ENCODE assay signal across 9 mouse cellular contexts in genomic region chr11:74402126-74402525, GRCm38 (mm10). TPM values are rescaled to one million over a fixed set of nuclear protein-coding genes. Genes with fewer than 3 reads are reported as not detected.
DNase-seq lines count a peak whose midpoint lies in the region; TF ChIP-seq lines count a peak whose summit lies in the region.
"Had no signal": no experiment of that assay in that cellular context is flagged by ENCODE, and none has a peak within 500 bp of the region (broad histone marks: within the 10 kb centered on the region; RNA-seq: fewer than 3 reads in every experiment).

No protein-coding gene starts in this region.

- DNase-seq in embryo, embryonic 10 days (ENCODE audit: low spot score), result peak; percentile 59
- DNase-seq in embryo, embryonic 9.5 days (ENCODE audit: extremely low spot score), result no peak
- no peak for DNase-seq in layer of hippocampus, adult 2 months (ENCODE audit: low spot score in 2 of 2)
- DNase-seq in layer of hippocampus, adult 9-11 months, result no peak
- DNase-seq in adipocyte (ENCODE audit: low spot score), result peak; percentile 44
- DNase-seq in retina, postnatal 1 day, result peak; percentile 55
- no peak for DNase-seq in left cerebral cortex, adult 18-20 months (ENCODE audit: low spot score in 2 of 2)
- DNase-seq in spleen, adult 12 weeks (ENCODE audit: low spot score), result no peak

- H3K4me3 ChIP-seq in layer of hippocampus, adult 2 months, result no peak overlapping the region

- TF ChIP-seq CTCF in layer of hippocampus, adult 2 months (conservative IDR thresholded peaks at IDR 0.05), result peak; percentile 71

- H3K27ac ChIP-seq in layer of hippocampus, adult 2 months, result no peak overlapping the region
- H3K27ac ChIP-seq: macrophage had no signal

RNA-seq across cellular contexts. Expression of gene Olfr412, which starts 40.3 kb away (rescaled TPM):
- total RNA-seq in layer of hippocampus, adult 2 months (2021), result not detected
- not detected for total RNA-seq in left cerebral cortex, adult 18-20 months (2021)

RNA-seq across cellular contexts. Expression of gene Olfr411, which starts 49.7 kb away (rescaled TPM):
- total RNA-seq in layer of hippocampus, adult 2 months (2021), result not detected
- total RNA-seq in left cerebral cortex, adult 18-20 months (2021), result not detected

Comparison
In these comparisons a context has a peak if more than half of its experiments do, and no peak if none do; other contexts are left out.
1. DNase-seq: peak in embryo, embryonic 10 days (single experiment), adipocyte (single experiment) and retina, postnatal 1 day (single experiment); none in embryo, embryonic 9.5 days (single experiment), layer of hippocampus, adult 2 months (0 of 2), layer of hippocampus, adult 9-11 months (single experiment), left cerebral cortex, adult 18-20 months (0 of 2) and spleen, adult 12 weeks (single experiment).